Mouse (Mus musculus): ENCODE measurements around the gene Depdc1b.

Depdc1b gene

DNA sequence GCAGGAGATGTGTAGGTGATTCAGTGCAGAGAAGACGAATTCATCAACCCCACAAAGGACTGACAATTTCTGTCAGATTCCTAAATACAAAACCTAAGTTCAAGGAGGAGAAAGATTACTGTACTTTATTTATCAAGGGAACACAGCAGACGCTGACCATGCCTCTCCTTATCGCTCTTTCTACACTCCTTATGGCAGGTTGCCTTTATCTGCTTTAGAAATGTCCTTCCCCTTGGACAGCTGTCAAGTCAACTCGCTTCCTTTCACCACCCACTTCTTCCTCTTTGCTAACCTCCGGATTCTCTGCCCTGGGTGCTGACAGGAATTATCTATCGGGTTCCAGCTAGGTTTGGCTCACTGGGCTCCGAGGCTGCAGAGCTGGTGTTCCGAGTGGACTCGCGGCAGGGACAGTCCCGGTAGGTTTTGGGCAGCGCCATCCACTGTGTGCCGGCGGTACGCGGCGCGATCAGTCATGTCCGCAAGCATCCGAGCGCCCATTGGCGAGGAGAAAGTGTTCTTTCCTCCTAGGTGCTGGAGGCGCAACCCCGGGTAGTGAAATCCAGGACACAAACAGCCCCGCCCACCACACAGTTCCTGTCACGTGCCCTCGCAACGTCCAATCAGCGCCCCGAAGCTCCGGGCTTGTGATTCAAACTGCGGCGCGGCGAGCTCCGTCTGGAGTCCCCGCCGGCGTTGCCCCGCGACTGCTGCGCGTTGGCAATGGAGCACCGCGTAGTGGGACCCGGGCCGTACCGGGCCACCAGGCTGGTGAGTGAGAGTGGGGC, at the start of gene Depdc1b:
Gene Depdc1b (plus strand): TSS at position 631 of the 785 bp plus-strand sequence.
- DNase-seq (ENCODE audit: low spot score): peak; percentile 95

DNA sequence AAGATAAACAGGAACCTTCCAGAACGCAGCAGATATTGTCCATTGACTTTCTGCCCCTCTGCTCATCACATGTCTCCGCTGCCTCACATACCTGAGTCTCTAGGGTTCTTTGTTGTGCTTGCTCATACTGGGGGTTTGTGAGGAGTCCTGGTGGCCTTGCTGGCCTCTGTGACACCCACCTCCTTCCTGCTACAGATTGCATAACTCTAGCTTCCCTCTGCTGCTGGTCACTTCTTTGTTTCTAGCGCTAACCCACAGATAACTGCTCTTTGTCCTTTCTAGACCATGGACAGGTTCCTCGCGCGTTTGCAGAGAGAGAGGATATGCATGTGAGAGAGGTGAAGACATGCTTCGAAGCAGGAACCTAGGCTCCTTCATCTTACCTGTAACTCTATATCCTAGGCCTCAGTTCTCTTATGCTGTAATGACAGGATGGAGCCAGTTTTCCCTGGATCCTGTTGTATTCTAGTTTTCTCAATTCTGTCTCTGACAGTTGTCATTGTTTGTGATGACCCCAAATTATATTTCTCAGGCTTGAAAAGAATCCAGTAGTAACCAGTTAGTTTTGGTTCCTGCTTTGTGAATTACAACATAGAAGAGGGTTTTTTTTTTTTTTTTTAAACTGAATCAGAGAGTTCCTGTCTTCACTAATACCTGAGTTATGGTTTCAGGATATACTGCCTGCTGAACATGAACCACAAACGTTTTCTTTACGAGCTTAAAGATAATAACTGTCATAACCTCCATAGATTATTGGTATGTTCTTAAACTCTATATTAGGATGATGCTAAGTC, 48.1 kb upstream of the Depdc1b start:
- DNase-seq (ENCODE audit: low spot score): no peak

DNA sequence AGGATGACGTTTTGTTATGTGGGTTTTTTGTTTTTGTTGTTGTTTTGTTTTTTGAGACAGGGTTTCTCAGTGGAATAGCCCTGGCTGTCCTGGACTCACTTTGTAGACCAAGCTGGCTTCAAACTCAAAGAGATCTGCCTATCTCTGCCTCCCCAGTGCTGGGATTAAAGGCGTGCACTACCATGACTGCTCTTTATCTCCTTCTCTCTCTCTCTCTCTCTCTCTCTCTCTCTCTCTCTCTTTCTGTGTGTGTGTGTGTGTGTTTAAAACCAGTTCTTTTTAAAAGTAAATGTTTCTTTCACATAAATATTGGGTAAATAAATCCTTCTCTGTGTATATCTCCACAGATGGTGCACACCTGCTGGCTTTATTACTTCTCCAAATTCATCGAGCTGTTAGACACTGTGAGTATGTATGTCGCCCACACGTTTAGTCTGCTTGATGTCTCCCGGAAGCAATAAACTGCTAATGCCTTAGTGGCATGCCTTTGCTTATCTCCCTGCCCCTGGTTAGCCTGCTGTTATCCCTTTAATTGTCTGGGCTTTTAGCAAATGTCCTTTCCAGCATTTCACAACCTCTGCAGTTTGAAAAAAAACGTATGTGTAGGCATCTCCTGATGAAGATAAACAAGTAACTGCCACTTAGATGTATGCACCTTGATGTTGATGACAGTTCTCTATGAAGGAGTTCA, 44.5 kb upstream of the Depdc1b start:
- no peak for DNase-seq (ENCODE audit: low spot score)

DNA sequence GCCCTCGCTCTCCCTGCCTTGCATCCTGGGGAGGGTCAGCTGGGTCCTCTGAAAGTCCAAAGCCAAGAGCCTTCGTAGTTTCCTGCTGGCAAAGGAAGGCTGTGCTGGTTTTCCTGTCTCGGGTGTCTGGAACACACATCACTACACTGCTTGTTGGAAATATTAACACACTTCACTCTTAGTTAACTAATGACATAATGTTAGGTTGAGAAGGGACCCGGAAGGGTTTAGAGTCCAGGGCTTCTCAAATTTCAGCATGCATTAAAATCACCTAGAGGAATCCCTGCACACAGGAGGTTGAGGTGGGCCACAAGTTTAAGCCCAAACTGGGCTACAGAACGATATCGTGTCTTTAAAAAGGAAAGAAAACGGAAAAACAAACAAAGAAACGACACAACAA, 43.8 kb upstream of the Depdc1b start:
- no peak for DNase-seq (ENCODE audit: low spot score)

DNA sequence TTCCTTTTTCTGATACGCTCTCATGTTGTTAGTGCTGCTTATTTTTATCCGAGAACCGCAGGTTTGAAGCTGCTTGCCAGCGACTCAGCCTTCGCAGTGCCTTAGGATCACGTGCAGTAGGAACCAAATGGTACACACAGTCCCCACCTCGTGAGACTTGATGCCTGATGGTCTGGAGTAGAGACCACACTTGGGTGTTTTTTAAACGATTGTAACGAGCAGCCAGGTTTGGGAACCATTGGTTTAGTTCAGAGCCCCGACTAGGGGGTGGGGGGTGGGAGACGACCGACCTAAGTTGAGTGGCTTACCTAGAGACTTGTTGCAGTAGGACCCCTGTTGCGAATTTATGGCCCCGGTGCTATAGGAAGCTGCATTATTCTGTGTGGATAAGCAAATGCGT, 43.1 kb upstream of the Depdc1b start:
- no peak for DNase-seq (ENCODE audit: low spot score)

DNA sequence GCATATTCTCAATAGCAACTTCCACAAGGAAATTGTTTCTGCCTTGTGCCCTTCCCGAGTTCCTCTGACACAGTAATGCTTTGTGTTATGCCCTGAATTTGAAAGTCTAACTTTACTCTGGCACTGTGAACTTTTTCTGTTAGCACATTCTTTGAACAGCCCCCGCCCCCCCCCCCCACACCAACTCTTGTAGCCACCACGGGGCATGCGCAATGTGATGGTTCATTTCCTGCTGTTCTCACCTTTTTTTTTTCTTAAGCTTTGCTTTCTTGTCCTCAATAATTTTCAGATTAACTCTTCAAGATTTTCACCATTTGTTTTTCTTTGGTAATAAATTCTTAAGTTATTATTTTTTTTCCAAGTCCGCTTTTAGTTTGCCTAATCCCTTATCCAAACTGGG, 42.7 kb upstream of the Depdc1b start:
- peak; percentile 9 for DNase-seq (ENCODE audit: low spot score)

DNA sequence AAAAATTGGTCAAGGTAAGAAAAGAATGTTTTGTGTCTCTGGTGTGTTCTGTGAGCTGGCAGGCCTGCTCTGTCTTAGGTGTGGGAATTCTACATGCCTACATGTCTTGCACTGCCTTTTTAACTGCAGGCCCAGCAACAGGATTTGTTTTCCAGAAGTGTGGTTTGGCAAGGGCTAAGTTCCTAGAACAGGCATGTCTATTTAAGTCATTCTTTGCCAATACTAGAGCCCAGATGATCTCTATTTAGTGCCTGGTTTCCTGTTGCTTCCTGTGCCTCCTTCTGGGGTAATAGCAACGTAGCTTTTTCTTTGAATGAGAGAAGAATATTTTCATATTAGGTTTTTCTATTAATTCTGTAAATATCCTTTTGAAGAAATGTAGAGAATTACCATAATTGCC, 39.6 kb upstream of the Depdc1b start:
- DNase-seq (ENCODE audit: low spot score): no peak

DNA sequence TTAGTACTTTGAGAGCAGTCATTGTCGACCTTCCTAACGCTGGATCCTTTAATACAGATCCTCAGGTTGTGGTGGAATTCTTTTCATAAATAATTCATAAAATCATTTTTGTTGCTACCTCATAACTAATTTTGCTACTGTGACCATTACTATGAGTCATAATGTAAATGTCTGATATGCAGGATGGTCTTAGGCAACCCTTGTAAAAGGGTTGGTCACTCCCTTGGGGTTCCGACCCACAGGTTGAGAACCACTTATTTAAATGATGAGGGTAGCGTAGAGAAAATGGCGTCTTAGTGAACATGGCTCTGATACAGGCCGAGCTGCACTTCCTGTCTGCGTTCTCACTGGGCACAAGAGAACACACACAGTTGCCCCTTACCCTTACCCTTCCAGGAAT, 38.8 kb upstream of the Depdc1b start:
- DNase-seq (ENCODE audit: low spot score): no peak

DNA sequence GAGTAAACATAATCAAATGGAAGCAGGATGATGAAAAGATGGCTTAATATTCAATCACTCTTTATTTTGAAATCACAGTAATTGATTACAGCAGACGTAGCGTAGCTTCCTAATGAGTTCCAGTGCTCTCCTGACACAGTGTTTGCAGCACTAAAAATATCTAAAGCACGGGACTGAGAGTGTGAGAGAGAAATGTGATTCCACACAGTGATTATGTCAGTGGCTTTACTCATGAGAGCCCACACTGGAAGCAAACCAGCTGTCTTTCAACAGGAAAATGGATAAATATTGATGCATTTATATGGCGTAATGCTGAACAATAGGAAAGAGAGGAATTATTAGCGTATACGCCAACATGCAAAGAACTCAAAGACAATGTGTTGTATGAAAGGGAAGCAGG, 37.5 kb upstream of the Depdc1b start:
- no peak for DNase-seq (ENCODE audit: low spot score)

DNA sequence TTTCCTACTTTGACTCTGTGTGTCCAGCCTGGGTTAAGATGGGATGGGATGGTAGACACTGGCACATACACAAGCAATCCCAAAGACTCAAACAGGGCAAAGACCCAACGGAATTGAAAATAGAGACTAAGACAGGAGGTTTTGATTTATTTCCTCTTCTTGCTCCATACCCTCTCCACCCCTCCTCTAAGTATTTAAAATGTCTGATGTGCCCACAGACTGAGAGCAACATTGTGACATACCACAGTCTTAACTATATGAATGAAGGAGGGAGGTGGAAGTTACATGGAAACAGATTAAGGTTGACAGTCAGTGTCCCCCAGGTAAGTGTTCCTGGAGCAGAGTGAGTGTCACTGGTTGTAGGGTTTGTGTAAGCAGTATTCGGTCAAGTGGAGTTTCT, 31.8 kb upstream of the Depdc1b start:
- DNase-seq (ENCODE audit: low spot score): no peak

DNA sequence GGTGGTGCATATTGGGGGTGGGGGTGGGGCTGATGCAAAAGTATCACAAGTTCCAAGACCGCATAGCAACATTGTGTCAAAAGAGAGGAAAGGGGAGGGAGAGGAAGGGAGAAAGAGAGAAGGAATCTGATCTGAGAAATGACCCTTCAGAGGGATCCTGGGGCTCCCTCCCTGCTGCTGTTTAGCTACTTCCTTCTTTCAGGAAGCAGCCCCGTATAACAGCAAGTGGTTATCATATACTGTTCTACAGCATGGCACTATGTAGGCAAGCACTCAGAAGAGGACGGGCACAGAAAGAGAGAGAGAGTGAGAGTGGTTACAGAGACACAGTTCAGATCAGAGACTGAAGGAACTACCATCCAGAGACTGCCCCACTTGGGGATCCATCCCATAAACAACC, 28.2 kb upstream of the Depdc1b start:
- DNase-seq (ENCODE audit: low spot score): no peak

DNA sequence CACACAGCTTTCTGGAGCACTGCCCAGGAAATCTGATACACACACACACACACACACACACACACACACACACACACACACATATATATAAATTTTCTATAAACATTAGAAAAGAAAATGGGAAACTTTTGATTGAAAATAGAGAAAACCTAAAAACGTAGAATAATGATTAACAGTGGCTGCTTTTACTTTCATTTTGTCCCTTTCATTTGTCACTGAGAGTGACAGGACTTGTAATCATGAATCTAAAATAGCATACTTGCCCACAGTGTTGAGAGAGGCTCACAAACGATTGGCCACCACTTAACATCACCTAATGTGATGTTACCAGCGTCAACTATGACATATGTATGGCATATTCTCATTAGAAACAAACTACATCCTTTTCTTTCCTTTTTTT, 26.7 kb upstream of the Depdc1b start:
- no peak for DNase-seq (ENCODE audit: low spot score)

DNA sequence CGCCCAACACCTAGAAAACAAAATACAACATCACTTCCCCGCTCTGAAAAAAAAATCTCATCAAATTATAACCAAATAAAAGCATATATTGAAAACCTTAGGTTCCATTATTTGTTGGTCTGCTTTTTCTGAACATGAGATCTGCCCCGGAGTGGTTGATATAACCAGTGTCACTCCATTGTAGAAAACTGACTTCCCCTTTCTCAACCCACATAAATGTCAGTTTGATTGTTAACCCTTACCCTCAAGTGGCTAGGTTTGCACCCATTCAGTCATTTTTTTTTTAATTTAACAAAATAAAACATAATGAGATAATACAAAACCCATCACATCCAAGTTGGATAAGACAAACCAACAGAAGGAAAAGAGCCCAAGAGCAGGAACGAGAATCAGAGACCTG, 25.8 kb upstream of the Depdc1b start:
- DNase-seq (ENCODE audit: low spot score): no peak

DNA sequence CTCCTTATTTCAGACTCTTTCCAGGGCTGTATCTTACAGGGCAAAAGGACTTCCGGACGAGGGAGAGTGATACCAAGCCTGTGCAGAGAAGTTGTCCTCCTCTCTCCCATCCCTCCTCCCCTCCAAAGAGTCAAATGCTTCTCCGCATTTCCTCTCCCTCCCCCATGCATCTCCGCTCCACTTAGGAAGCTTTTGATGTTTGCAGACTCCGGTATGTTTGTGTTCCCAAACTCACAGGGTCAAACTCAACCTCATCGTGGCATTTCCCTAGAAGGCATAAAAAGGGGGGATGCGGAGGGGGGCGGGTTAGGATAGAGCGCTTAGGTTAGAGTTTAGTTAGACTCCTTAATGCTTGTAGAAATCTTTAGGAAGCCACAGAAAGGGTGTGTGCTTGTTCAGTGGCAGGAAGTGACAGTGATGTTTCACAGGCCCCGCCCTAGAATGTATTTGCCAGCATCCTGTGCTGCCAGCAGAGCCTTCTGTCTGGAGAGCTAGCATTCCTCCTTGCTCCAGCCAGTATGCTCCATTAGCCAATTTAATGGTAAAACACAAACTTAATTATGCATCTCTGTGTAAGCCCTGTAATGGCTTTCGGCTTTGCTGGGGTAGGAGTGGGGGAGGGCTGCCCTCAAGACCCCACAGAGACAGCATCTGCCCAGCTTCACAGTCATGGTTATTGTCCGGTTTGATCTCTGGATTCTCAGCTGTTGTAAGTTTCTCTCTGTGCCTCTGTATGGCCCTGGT, 18.6 kb upstream of the Depdc1b start:
- peak; percentile 83 for DNase-seq (ENCODE audit: low spot score)

DNA sequence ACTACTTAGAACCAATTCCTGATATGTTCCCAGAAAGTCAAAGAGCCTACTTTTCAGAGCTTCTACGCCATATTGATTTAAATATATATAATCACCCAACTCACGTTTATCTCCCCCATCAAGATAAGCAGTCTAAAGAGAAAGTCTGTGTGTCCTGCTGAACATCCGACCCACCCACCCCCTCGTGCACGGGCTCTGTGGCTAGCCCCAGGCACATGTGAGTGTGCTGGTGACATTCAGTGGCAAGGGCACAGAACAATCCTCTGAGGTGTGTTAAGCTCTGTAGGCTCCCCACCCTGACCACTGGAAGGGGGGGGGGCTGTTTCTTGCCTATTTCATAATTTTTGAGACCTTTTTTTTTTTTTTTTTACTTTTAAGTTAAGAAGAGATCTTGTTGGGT, 17.9 kb upstream of the Depdc1b start:
- peak; percentile 56 for DNase-seq (ENCODE audit: low spot score)

DNA sequence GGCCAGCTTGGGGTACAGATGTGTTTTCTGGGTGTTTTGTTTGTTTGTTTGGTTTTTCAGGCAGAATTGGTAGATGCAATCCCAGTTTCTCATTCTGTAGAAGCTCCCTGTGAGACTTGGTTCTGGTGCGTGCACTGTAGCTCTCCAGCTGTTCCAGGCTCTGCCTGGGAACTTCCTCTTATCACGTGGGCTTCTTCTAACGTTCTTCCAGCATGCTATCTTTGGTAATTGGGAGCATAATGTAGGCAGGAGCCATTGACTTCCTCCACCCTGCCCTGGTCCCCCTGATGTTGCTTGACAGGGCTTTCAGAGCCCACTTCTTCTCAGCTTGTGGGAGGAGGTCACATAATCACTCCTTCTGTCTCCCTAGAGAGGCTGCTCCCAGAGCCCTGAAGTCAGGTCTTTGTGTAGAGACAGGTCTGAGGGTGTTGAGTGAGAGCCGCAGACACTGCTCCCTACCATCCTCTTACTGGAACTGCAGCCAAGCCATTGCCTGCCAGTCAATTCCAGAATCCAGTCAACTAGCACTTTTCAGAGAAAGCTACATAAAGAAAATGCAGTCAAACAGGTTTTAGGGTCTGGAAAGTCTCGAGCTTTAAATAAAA, 15.7 kb upstream of the Depdc1b start:
- no peak for DNase-seq (ENCODE audit: low spot score)

DNA sequence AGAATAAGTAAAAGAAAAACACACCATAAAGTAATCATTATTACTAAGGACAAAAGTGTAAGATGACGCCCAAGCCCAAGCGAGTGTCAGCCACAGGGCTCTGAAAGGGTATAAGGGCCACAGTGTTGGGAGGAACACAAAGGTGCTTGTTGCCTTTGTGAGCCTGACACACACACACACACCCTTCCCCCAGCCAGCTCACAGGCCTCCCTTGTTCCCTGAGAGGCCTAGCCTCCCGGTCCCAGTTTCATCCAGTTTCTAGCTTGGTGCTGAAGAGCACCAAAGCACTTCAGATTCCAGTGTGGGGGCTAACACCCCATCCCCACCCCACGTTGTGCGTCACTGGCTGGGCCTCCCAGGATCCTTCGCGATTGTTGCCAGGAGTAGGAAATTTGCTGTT, 14.7 kb upstream of the Depdc1b start:
- no peak for DNase-seq (ENCODE audit: low spot score)

DNA sequence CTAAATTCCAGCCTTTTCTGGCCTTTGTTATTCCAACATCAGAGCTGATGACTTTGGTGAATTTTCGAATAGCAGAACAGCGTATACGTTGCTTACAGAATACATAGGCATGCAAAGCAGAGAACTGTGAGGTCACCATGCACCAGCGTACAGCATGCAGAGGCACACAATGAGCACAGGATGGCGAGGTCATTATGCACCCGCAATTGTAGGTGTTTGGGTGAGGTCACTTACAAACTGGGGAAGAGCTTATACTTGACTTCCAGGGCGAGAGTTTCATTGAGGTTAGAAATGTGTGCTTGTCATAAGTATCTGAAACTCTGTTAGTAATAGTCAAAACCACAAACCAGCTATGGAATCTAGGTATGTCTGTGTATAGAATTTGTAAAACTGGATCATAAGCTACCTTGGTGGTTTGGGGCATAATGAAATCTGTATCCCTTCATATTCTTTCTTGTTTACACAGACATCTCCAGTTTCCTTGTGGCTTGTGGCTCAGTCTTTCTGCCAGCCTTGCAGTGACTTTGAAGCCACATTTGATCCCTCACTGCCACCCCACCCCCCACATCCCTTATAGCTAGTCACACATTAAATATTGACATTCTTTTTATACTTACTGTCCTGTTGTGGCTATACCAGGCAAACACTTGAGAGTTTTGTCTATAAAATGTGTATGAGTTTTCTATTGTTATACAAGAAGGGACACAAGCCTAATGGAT, 13.0 kb upstream of the Depdc1b start:
- DNase-seq (ENCODE audit: low spot score): peak; percentile 68

DNA sequence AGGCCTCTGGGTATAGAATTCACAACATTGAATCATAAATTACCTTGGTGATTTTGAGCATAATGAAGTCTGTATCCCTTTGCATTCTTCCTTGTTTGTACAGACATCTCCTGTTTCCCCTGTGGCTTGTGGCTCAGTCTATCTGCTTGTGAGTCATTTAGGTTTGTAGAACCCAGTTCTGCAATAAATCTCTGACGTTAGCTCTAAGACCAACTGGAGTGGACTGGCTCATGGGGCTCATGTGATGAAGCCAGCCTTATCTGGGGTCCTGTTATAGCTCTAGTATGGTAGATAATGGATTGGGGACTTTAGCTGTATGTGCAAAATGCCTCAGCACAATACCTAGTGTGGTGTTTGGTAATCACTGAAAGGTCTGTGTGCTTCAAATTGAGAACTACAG, 12.3 kb upstream of the Depdc1b start:
- DNase-seq (ENCODE audit: low spot score): no peak

DNA sequence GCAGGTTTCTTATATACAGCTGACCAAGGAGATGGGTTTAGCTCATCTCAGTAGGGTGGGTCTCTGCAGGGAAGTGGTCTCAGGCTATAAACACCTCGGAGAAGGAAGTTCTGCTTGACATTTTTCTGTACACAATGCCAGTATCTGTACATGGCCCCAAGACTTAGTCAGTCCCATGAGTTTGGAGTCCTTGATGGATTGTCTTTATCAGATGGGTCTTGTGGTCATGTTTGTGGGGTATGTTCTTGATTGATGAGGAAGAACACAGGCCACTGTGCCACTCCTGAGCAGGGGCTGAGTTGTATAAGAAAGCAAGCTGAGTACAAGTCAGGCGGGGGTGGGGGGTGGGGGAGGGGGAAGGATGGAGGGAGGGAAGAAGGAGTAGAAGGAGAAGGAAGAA, 11.5 kb upstream of the Depdc1b start:
- DNase-seq (ENCODE audit: low spot score): no peak

DNA sequence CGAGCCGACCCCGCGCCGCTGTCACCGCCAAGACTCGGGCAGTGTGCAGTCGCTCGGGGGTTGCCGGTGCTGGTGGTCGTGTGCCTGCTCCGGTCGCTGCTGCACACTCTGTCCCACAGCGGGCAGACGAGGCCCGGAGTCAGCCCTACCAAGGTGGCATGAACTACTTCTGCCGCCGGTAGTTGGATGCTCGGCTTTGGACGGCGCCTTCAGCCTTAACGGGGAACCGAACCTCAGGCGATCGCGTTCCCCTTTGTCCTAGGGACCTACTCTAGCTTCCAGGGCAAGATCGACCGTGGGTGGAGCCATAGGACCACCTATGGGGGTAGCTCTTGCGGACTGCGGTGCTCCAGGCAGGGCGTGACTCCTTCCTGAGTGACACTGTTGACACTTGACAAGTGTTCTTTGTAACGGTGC, 363 bp downstream of the Depdc1b start:
- DNase-seq (ENCODE audit: low spot score): peak; percentile 28

Measured in T-cell, adult 2 months (primary cell).